Mouse (Mus musculus): ENCODE data around the gene Otud5.

The Otud5 gene

DNA sequence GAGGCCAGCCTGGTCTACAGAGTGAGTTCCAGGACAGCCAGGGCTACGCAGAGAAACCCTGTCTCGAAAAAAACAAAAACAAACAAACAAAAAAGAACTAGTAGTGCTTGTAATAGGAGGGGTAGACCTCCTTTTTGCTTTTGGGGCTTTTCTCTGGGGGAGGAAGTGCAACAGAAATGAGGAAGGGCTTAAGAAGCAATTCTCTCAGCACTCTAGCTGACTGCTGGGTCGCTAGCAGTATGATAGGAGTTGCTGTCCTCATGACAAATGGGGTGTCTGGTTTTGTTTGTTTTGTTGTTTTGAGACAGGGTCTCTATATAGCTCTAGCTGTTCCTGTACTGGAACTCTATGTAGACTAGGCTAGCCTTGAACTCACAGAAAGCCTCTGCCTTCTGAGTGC, 23.4 kb downstream of the Otud5 start:
- Histone ChIP-seq H3K36me3 (ENCODE audit: control insufficient read depth, insufficient read depth, low read length, poor library complexity, severe bottlenecking) (no peaks in the 10 kb centered on the region), H3K27me3 (ENCODE audit: control insufficient read depth, insufficient read depth, low read length, poor library complexity, severe bottlenecking) (no peaks in the 10 kb centered on the region)
- DNase-seq (ENCODE audit: low read depth, low spot score), result peak; percentile 64

DNA sequence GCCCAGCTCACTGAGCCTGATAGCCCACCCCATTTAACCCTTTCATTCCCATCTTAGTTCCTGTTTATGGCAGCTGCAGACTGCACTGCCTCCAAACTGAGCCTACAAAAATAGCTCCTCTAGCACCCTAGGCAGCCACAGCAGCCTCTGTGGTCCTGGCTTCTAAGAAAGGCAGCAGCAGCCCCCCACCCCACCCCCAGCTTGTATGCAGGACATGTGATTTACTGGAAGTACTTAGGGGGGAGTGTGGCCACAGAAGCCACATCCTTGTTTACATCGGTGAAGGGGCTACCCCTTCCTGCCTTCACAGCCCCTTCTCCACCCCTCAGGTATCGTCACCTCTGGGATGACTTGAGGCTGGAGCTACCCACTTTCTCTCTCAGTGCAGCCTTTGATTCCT, 24.2 kb downstream of the Otud5 start:
- Histone ChIP-seq H3K27me3 (ENCODE audit: control insufficient read depth, insufficient read depth, low read length, poor library complexity, severe bottlenecking) (no peaks in the 10 kb centered on the region), H3K36me3 (ENCODE audit: control insufficient read depth, insufficient read depth, low read length, poor library complexity, severe bottlenecking) (no peaks in the 10 kb centered on the region)
- peak; percentile 45 for DNase-seq (ENCODE audit: low read depth, low spot score)

DNA sequence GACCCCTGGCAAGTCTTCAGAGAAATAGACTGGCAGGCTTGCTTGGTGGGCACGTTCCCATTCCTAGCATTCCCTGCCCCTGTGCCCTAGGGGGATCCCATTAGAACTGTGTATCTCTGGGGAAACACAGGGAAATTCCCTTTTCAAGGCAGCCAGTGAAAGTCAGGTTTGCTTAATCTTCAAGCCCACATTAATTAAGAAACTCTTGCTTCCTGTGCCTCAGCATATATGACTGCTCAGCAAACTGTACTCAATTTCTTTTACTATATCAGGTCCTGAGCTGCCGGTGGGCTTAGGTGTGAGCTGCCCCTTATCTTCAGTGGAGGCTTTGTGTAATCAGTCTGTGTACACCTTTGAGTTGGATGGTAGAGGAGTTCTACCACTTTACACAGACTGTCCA, 24.6 kb downstream of the Otud5 start:
- no peaks in the 10 kb centered on the region for H3K27me3 ChIP-seq (ENCODE audit: control insufficient read depth, insufficient read depth, low read length, poor library complexity, severe bottlenecking)
- no peaks in the 10 kb centered on the region for H3K36me3 ChIP-seq (ENCODE audit: control insufficient read depth, insufficient read depth, low read length, poor library complexity, severe bottlenecking)
- DNase-seq (ENCODE audit: low read depth, low spot score), result no peak

DNA sequence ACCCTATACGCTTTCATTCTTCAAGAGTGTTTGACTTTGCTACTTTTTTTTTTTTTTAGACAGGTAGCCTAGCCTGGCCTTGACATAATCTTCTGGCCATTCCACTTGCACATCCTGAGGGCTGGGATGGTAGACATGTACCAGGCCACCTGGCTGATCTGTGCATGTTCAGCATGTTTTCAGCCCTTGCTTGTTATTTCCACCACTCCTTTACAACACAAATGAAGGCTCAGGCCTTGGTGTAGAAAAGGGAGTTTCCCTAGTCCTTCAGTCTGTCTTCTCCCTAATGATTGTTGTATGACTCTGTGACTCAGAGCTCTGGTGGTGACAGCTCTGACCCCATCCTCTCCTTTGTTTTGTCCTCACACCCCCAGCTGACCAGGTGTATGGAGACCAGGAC, 26.0 kb downstream of the Otud5 start:
- peaks cover 2% of the 10 kb centered on the region; the same call in 1 of the 2 replicates for H3K36me3 ChIP-seq (ENCODE audit: control insufficient read depth, insufficient read depth, low read length, poor library complexity, severe bottlenecking)
- no peak for DNase-seq (ENCODE audit: low read depth, low spot score)
- no peaks in the 10 kb centered on the region for H3K27me3 ChIP-seq (ENCODE audit: control insufficient read depth, insufficient read depth, low read length, poor library complexity, severe bottlenecking)

DNA sequence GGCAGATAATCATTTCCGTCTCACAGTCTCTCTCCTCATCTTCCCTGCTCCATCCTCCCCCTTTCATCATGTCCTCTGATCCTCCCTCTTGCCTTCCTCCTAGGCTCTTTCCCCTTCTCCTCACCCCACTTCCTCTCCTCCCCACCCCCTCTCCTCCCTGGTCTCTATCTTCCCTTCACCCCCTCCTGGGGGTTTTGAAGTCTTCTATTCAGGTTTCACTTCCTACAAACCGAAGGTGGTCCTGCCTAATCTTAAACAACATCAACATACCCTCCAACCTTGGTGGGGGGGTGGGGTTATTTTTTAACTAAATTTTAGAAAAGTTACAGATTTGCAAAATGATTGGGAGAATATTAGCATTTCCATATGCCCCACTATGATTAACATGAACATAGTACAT, 27.3 kb downstream of the Otud5 start:
- no peak for DNase-seq (ENCODE audit: low read depth, low spot score)
- Histone ChIP-seq H3K36me3 (ENCODE audit: control insufficient read depth, insufficient read depth, low read length, poor library complexity, severe bottlenecking) (peaks cover 4% of the 10 kb centered on the region; the same call in 1 of the 2 replicates), H3K27me3 (ENCODE audit: control insufficient read depth, insufficient read depth, low read length, poor library complexity, severe bottlenecking) (no peaks in the 10 kb centered on the region)

DNA sequence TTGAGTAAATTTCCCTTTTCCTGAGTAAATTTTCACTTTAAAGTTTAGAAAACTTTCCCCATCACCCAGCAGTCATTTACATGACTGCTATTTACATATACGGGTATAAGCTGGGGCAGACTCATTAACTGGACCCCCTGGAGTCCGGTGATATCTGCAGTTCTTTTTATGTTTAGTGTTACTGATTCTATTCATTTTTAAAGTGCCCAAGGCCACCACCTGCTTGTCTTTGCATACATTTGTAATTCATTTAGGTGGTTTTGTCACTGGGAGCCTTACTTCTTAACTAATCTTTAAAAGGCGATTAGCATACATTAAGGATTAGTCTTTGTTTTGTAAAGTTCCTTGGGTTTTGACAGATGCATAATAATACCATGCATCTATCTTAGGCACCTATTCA, 28.7 kb downstream of the Otud5 start:
- Histone ChIP-seq H3K27me3 (ENCODE audit: control insufficient read depth, insufficient read depth, low read length, poor library complexity, severe bottlenecking) (no peaks in the 10 kb centered on the region), H3K36me3 (ENCODE audit: control insufficient read depth, insufficient read depth, low read length, poor library complexity, severe bottlenecking) (peaks cover 5% of the 10 kb centered on the region; the same call in 1 of the 2 replicates)
- no peak for DNase-seq (ENCODE audit: low read depth, low spot score)

DNA sequence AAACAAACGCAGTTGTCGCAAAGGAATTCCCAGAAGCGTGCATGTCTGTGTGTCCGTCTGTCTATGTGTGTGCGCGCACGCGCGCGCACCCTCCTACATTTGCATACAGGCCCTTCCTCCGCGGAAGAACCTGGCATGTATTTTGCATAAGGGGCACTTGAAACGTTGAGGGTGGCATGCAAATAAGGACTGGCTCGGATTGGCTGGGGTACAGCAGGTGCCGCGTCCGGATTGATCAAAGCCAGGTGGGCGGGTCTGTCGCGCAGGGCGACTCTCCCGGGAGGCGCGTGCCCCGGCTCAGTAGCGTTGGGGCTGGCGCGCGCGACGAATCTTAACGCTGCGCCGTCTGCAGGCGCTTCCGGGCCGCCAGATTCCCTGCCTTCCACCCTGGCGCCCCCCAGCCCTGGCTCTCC, 36.8 kb downstream of the Otud5 start, which contains the start of gene Pim2:
Pim2 (plus strand) TSS at position 256 of the 413 bp plus-strand sequence.
- peak; percentile 93 for DNase-seq (ENCODE audit: low read depth, low spot score)
- Histone ChIP-seq H3K27me3 (ENCODE audit: control insufficient read depth, insufficient read depth, low read length, poor library complexity, severe bottlenecking) (no peaks in the 10 kb centered on the region), H3K36me3 (ENCODE audit: control insufficient read depth, insufficient read depth, low read length, poor library complexity, severe bottlenecking) (peaks cover 1% of the 10 kb centered on the region)

DNA sequence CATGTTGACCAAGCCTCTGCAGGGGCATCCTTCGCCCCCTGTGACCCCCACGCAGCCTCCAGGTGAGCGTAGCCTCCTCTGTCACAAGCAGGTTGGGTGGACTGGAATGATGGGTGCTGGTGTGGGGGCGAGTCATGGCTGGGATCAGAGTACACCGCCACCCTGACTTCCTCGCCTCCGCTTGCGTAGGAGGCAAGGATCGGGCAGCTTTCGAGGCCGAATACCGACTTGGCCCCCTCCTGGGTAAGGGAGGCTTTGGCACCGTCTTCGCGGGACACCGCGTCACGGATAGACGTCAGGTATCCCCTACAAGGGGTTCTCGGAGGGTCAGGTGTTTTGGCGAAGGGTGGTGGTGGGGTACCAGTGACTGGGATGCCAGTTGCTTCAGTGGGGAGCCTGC, 37.3 kb downstream of the Otud5 start:
- peaks cover 1% of the 10 kb centered on the region for H3K36me3 ChIP-seq (ENCODE audit: control insufficient read depth, insufficient read depth, low read length, poor library complexity, severe bottlenecking)
- H3K27me3 ChIP-seq (ENCODE audit: control insufficient read depth, insufficient read depth, low read length, poor library complexity, severe bottlenecking), result no peaks in the 10 kb centered on the region
- peak; percentile 31 for DNase-seq (ENCODE audit: low read depth, low spot score)

DNA sequence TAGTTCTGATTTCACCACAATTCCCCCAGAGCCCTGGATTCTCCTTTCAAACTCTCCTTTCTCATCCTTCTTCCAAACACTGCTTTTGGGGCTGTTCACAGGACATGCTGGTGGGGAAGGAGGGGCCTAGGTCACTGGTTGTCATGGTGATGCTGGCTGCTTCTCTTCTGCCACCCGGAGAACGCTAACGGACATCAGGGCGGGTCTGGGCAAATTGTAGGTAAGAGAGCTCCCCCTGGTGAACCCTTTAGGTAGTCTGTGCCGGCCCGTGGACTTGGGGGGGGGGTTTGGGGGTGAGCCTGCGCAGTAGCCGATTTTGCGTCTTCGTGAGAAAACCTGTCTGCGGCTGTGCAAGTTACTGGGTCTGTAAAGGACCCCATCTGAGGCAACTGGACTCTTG, 38.7 kb downstream of the Otud5 start:
- peak; percentile 90 for DNase-seq (ENCODE audit: low read depth, low spot score)
- Histone ChIP-seq H3K36me3 (ENCODE audit: control insufficient read depth, insufficient read depth, low read length, poor library complexity, severe bottlenecking) (no peaks in the 10 kb centered on the region; the same call in 1 of the 2 replicates), H3K27me3 (ENCODE audit: control insufficient read depth, insufficient read depth, low read length, poor library complexity, severe bottlenecking) (no peaks in the 10 kb centered on the region)

DNA sequence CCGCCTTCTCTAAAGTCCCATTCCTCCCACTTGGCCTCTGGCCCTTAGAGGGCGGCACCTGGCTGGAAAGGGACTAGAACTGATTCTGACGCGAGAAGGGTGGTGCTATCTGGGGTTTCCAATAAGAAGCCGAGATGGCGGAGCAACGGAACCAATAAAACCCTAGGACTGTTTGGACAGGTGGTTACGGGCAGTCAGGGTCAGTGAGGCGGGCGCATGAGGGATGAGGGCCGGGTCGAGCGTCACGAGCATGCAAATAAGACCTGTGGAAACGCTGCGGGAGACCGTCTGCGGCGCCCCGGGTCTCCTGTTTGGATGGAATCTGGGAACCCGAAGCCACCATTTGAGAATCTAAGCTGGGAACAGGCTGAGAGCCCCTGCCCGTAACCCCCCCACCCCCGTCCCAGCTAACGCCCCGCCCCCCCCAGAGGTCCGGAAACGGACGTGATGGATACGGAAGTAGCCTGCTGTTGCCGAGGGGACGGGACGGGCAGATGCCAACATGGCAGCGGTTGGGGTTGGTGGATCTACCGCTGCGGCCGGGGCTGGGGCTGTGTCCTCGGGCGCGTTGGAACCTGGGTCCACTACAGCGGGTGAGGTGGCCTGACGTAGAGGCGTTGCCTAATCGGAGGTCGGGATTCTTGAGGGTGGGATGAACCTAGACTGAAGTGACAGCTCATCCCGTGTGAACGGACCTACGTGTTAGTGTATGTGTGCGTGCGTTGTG, 42.8 kb downstream of the Otud5 start, which contains the start of gene Slc35a2:
Slc35a2 (plus strand) TSS at position 188 of the 727 bp plus-strand sequence.
- DNase-seq (ENCODE audit: low read depth, low spot score), result peak; percentile 87
- no peaks in the 10 kb centered on the region for H3K27me3 ChIP-seq (ENCODE audit: control insufficient read depth, insufficient read depth, low read length, poor library complexity, severe bottlenecking)
- no peaks in the 10 kb centered on the region; the same call in 1 of the 2 replicates for H3K36me3 ChIP-seq (ENCODE audit: control insufficient read depth, insufficient read depth, low read length, poor library complexity, severe bottlenecking)

DNA sequence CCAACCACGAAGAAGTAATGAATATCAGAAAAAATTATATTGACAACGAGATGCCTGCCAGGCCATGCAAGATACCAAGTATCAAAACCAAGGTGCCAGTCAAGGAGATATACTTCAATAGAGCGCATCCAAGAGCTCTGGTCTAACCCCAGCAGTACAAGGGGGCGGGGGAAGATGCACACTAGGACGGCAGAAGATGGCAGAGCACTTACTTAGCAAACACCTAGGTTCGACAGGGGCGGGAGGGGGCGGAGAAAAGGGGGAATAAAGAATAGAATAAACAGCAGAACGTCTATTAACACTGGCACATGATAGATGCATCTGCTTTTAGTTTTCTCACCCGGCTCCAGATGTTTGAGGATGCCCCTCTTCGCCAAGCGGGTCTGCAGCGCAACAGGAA, 57.0 kb downstream of the Otud5 start:
- no peaks in the 10 kb centered on the region for H3K27me3 ChIP-seq (ENCODE audit: control insufficient read depth, insufficient read depth, low read length, poor library complexity, severe bottlenecking)
- peak; percentile 75 for DNase-seq (ENCODE audit: low read depth, low spot score)
- peaks cover 9% of the 10 kb centered on the region; the same call in 1 of the 2 replicates for H3K36me3 ChIP-seq (ENCODE audit: control insufficient read depth, insufficient read depth, low read length, poor library complexity, severe bottlenecking)

DNA sequence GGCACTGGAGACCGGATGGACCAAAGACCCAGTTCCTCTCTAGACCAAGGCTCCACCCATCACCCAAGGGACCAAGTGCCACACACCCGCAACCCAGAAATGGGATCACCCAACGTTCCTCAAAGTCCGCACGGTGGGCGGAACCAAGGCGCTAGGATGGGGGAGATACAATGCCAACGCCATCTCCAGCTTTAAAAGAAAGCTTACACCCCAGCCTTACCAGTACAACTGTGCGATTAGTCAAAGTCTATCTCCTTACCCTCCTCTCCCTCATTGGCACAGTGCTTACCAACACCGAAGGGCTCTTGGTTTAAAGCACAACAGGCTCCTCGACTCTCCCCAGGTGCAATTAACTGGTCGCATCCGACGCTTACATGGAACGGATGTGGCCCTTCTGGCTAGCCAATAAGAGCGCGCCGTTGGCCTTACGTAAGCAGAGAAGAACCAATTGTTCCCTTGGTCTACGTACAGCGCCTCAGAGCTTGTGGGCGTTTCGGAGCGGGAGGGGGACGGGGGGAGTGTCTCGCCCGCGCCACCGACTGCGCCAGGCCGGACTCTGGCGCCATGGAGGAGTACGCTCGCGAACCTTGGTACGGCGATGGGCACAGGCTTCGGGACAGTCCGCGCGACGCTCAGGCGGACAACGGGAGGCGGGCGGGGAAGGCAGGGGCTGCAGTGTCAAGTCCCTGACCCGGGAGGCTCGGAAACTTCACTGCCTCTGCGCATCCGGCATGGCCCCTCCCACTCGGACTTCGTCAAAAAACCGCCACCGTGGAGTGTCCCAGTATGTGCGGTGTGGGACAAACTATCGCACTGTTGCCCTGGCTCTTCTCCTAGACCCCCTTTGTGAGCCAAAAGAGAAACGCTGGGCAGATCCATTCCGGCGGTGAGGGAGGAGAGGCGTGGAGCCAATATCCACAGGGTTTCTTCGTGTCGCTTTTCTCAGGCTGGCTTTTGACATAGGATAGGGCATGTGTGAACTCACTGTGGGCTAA, 58.0 kb downstream of the Otud5 start, which contains the start of the genes Pqbp1 and Timm17b:
Pqbp1 (minus strand) TSS at position 390 of the 995 bp plus-strand sequence.
Timm17b (plus strand) TSS at position 478 of the 995 bp plus-strand sequence.
- DNase-seq (ENCODE audit: low read depth, low spot score), result peak; percentile 94
- no peaks in the 10 kb centered on the region for H3K27me3 ChIP-seq (ENCODE audit: control insufficient read depth, insufficient read depth, low read length, poor library complexity, severe bottlenecking)
- peaks cover 9% of the 10 kb centered on the region; the same call in 1 of the 2 replicates for H3K36me3 ChIP-seq (ENCODE audit: control insufficient read depth, insufficient read depth, low read length, poor library complexity, severe bottlenecking)

DNA sequence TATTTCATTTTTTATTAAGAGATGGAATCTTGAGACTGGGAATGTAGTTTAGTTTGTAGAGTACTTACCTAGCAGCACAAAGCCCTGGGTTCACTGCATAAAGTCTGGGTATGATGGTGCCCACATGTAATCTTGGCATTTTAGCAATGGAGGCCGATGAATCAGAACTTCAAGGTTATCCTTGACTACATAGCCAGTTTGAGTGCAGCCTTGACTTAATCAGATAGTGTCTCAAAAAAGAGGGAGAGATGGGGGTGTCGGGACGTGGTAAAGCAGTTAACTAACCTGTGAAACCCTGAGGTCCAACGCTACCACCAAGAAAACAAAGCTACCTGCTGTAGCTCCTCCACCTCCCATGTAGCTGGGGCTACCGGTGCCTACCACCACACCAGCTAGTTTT, 63.3 kb downstream of the Otud5 start:
- no peak for DNase-seq (ENCODE audit: low read depth, low spot score)

DNA sequence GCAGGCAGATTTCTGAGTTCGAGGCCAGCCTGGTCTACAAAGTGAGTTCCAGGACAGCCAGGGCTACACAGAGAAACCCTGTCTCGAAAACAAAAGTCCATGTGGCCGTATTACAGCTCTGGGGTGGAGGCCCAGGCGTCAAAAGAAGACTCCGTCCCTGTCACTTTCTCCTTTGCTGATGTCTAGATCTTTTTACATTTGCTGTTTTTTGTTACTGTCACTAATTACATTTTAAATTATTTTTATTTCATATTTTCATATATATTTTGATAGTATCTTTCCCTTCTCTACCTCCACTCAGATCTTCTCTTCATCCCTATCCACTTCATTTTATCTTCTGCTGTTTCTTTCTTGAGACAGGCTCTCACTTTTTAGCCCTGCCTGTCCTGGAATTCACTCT, 66.6 kb downstream of the Otud5 start, which contains the start of gene Gm10491:
Gm10491 (minus strand) TSS at position 101 of the 400 bp plus-strand sequence.
- DNase-seq (ENCODE audit: low read depth, low spot score), result no peak
- Histone ChIP-seq H3K27me3 (ENCODE audit: control insufficient read depth, insufficient read depth, low read length, poor library complexity, severe bottlenecking) (no peaks in the 10 kb centered on the region), H3K36me3 (ENCODE audit: control insufficient read depth, insufficient read depth, low read length, poor library complexity, severe bottlenecking) (0 out of 2 replicates have a peak, but pooled peaks cover 2% of the 10 kb centered on the region)

More for the DNA sequence above, 63.3 kb downstream of the Otud5 start:
- Histone ChIP-seq H3K27me3 (ENCODE audit: control insufficient read depth, insufficient read depth, low read length, poor library complexity, severe bottlenecking) (no peaks in the 10 kb centered on the region), H3K36me3 (ENCODE audit: control insufficient read depth, insufficient read depth, low read length, poor library complexity, severe bottlenecking) (0 out of 2 replicates have a peak, but pooled peaks cover 2% of the 10 kb centered on the region)
